Mouse (Mus musculus) hindbrain, embryonic 16.5 days (tissue): ENCODE results near the gene Abhd18. TPM values are rescaled to one million over a fixed set of nuclear protein-coding genes. Genes with fewer than 3 reads are reported as not detected.

Source experiments
- ATAC-seq: fragments of 200-750 bp; cut with Nextera tagmentation; 2 replicates; pipeline ENCODE4 v1.8.0; 2017; ENCODE audit warnings: moderate TSS enrichment, moderate library complexity
- H3K27ac ChIP-seq: fragments of 300-500 bp; sonication (generic); 2 replicates; pipeline ENCODE4 v1.5.1; 2014; ENCODE audit warnings: low read depth, mild to moderate bottlenecking, control low read depth, low read length, moderate library complexity
- H3K27me3 ChIP-seq: fragments of 300-500 bp; sonication (generic); replicated peaks from 2 replicates; pipeline ENCODE4 v1.6.1; 2014; ENCODE audit warnings: low read length; ENCODE audit not compliant: control insufficient read depth, insufficient read depth
- H3K36me3 ChIP-seq: fragments of 300-500 bp; sonication (generic); 2 replicates; pipeline ENCODE4 v1.6.1; 2014; ENCODE audit warnings: mild to moderate bottlenecking, low read length, moderate library complexity, mixed read lengths; ENCODE audit not compliant: control insufficient read depth, insufficient read depth
- H3K4me1 ChIP-seq: fragments of 300-500 bp; sonication (generic); 2 replicates; pipeline ENCODE4 v1.6.1; 2014; ENCODE audit warnings: low read depth, low read length; ENCODE audit not compliant: control insufficient read depth, insufficient read depth
- H3K4me2 ChIP-seq: fragments of 300-500 bp; sonication (generic); 2 replicates; pipeline ENCODE4 v1.6.1; 2014; ENCODE audit warnings: mild to moderate bottlenecking, low read length, control low read depth, moderate library complexity
- H3K4me3 ChIP-seq: fragments of 300-500 bp; sonication (generic); 2 replicates; pipeline ENCODE4 v1.5.1; 2014; ENCODE audit warnings: mild to moderate bottlenecking, low read length, control low read depth, moderate library complexity
- H3K9ac ChIP-seq: fragments of 300-500 bp; sonication (generic); 2 replicates; pipeline ENCODE4 v1.6.1; 2014; ENCODE audit warnings: low read depth, mild to moderate bottlenecking, control low read depth, low read length, moderate library complexity
- H3K9me3 ChIP-seq: fragments of 300-500 bp; sonication (generic); 2 replicates; pipeline ENCODE4 v1.6.1; 2014; ENCODE audit warnings: mild to moderate bottlenecking, low read length, moderate library complexity; ENCODE audit not compliant: control insufficient read depth
- WGBS: fragments of 180-500 bp; shearing (Covaris S2); extraction: QIAGEN DNeasy Blood & Tissue Kit; methylation state at CpG from one replicate; pipeline ENCODE4 v1.1.7; 2014; 5-methylcytosine and 5-hydroxymethylcytosine counted together
- polyA plus RNA-seq: library from polyadenylated mRNA; unstranded; fragments of >200 nt; fragmentation: Nextera tagmentation; extraction: Ambion mirVana; gene quantifications from 2 replicates; pipeline ENCODE4 v1.2.1, GENCODE M21; 2015

Abhd18 gene
- polyA plus RNA-seq, 1 experiment from 2014 or later, result 11.2 TPM

DNA sequence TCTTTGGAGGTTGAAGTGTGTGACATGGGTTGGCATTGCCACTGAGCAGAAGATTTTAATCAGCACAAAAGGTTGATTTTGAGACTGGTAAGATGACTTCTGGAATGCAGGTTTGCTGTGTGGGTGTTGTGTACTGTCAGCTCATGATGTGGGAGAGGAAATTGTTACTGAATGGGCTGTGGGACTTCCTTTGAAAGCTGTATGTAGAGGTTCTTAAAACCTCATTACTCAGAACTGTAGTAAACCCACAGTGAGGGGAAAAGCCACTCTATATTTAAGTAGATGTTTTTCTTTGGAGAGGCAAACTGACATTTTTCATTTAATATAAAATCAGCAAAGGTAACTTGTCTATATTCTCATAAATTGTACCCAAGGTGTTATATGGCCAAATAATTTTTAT is 134.0 kb downstream of the Abhd18 start:
- no peak overlapping the region for H3K27ac ChIP-seq
- no peaks in the 10 kb centered on the region for H3K9me3 ChIP-seq
- no peak overlapping the region for H3K4me2 ChIP-seq
- no peaks in the 10 kb centered on the region for H3K4me1 ChIP-seq
- no peak overlapping the region for H3K4me3 ChIP-seq
- no peaks in the 10 kb centered on the region for H3K27me3 ChIP-seq
- no peak overlapping the region for H3K9ac ChIP-seq
- H3K36me3 ChIP-seq, result no peaks in the 10 kb centered on the region
- ATAC-seq, result no peak

DNA sequence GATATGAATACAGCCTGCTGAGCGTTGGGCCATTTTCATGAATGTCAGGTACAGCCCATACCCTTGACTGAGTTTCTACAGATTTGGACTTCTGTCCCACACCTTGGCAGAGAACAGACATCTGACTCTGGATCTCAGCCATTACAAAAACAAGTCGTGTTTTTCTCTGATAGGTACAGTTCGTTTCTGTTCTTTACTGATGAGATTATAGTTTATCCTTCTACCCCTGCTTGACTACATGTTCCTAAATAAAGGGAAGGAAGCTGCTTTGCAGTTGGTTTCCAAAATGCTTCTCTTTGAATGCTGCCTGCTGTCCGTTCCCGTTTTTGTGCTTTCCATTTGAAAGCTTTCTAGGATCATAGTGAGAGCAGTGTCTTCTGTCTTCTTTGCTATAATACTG is 140.8 kb downstream of the Abhd18 start:
- H3K4me3 ChIP-seq, result no peak overlapping the region
- no peak overlapping the region for H3K9ac ChIP-seq
- no peaks in the 10 kb centered on the region for H3K4me1 ChIP-seq
- WGBS, result 82% methylated on average over 5 of the region's 5 CpGs
- no peaks in the 10 kb centered on the region for H3K27me3 ChIP-seq
- H3K4me2 ChIP-seq, result no peak overlapping the region
- no peaks in the 10 kb centered on the region for H3K36me3 ChIP-seq
- no peak overlapping the region for H3K27ac ChIP-seq
- H3K9me3 ChIP-seq, result no peaks in the 10 kb centered on the region
- ATAC-seq, result no peak

Other genes starting within 250 kb of the Abhd18 start
- gene Slc25a31, start 138.1 kb upstream of the Abhd18 start, polyA plus RNA-seq, result 0.30 and 0.36 TPM in 2 replicates
- gene Hspa4l, start 102.5 kb upstream of the Abhd18 start, polyA plus RNA-seq, result 51.5 and 56.3 TPM in 2 replicates
- 14.3 and 15.4 TPM in 2 replicates for gene Plk4, start 47.0 kb upstream of the Abhd18 start, polyA plus RNA-seq
- 10.7 and 11.1 TPM in 2 replicates for gene Mfsd8, start 84 bp upstream of the Abhd18 start, polyA plus RNA-seq
- gene 1700034I23Rik, start 55.6 kb downstream of the Abhd18 start, polyA plus RNA-seq, result 0.20 and 0.27 TPM in 2 replicates
- 4.6 and 5.6 TPM in 2 replicates for gene Larp1b, start 102.9 kb downstream of the Abhd18 start, polyA plus RNA-seq
- gene Pgrmc2, start 236.1 kb downstream of the Abhd18 start, polyA plus RNA-seq, result 28.6 and 29.4 TPM in 2 replicates